Mouse (Mus musculus) E14TG2a.4 (cell line): Measurements from ENCODE around the gene Tnfaip8l2.
"Not testable (repeated sequence)": the region's sequence is repeated elsewhere in the genome, so short reads cannot be mapped to it uniquely, and the experiment has no call there.

Experiments used
- CTCF ChIP-seq: conservative IDR thresholded peaks from 2 replicates; pipeline ENCODE4 v1.5.1; 2014; ENCODE audit warnings: low read length
- NANOG ChIP-seq: IDR thresholded peaks from 2 replicates; pipeline ENCODE4 v1.6.1; 2014; ENCODE audit warnings: borderline replicate concordance, low read length, mixed read lengths
- POU5F1 ChIP-seq: IDR thresholded peaks from 2 replicates; pipeline ENCODE4 v1.6.1; 2014; ENCODE audit warnings: low read length, borderline replicate concordance

DNA sequence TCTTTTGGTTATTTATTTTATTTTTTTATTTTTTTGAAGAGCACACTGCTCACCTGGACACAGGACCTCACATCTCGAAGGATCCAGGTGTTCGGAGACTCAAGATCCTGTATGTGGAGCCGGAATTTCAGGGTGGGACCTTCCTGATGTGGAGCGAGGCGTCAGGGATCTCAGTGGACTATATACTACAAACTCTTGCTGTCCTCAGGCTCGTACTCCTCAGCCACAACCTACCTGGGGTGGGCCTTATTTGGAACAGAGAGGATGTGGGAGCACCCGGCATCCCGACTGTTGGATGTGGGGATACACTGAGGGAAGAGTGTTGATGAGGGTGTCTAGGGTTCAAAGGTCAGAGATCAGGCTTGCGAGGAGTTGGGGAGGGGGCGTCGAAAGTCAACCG lies 8.0 kb downstream of the Tnfaip8l2 start:
- TF ChIP-seq CTCF, NANOG, POU5F1: not testable (repeated sequence)
